ENCODE assay signal across 22 mouse cellular contexts in genomic region chr11:54811054-54811453, GRCm38 (mm10). TPM values are rescaled to one million over a fixed set of nuclear protein-coding genes. Genes with fewer than 3 reads are reported as not detected.
DNase-seq lines count a peak whose midpoint lies in the region; ATAC-seq and TF ChIP-seq lines count a peak whose summit lies in the region.
"Had no signal": no experiment of that assay in that cellular context is flagged by ENCODE, and none has a peak within 500 bp of the region (broad histone marks: within the 10 kb centered on the region; RNA-seq: fewer than 3 reads in every experiment).

No protein-coding gene starts in this region.

- no peaks in the 10 kb centered on the region for H3K36me3 ChIP-seq in forebrain, embryonic 10.5 days (replicated peaks)
- no peaks in the 10 kb centered on the region for H3K36me3 ChIP-seq in forebrain, postnatal 0 days (ENCODE audit: insufficient read depth)
- H3K36me3 ChIP-seq in liver, adult 2 months (ENCODE audit: control insufficient read depth, insufficient read depth, low read length) = no peaks in the 10 kb centered on the region
- H3K36me3 ChIP-seq in intestine, embryonic 15.5 days = no peaks in the 10 kb centered on the region
- no peaks in the 10 kb centered on the region for H3K36me3 ChIP-seq in splenic B cell, adult 2 months (ENCODE audit: control insufficient read depth, insufficient read depth, low read length, poor library complexity, severe bottlenecking)
- H3K36me3 ChIP-seq: embryonic facial prominence, embryonic 15.5 days; limb, embryonic 12.5 days; stomach, embryonic 15.5 days had no signal

- no peaks in the 10 kb centered on the region for H3K9me3 ChIP-seq in forebrain, embryonic 10.5 days
- no peaks in the 10 kb centered on the region for H3K9me3 ChIP-seq in forebrain, postnatal 0 days (ENCODE audit: low read length)
- H3K9me3 ChIP-seq in intestine, embryonic 15.5 days = no peaks in the 10 kb centered on the region
- H3K9me3 ChIP-seq: embryonic facial prominence, embryonic 15.5 days; limb, embryonic 12.5 days; stomach, embryonic 15.5 days had no signal

- TF ChIP-seq POLR2A in liver, adult 2 months (IDR thresholded peaks at IDR 0.05; ENCODE audit: extremely low read depth, insufficient read depth, low read length) = no peak

- 85% methylated on average over 3 of the region's 3 CpGs for WGBS in forebrain, embryonic 10.5 days
- 83% methylated on average over 3 of the region's 3 CpGs for WGBS in forebrain, postnatal 0 days
- 41% methylated on average over 3 of the region's 3 CpGs for WGBS in liver, adult 2 months
- 54% methylated on average over 3 of the region's 3 CpGs for WGBS in intestine, embryonic 15.5 days

- no peak overlapping the region for H3K4me2 ChIP-seq in forebrain, postnatal 0 days (ENCODE audit: low read depth)
- no peak overlapping the region for H3K4me2 ChIP-seq in intestine, embryonic 15.5 days (replicated peaks)
- H3K4me2 ChIP-seq: embryonic facial prominence, embryonic 15.5 days; limb, embryonic 12.5 days; lung, embryonic 14.5 days; stomach, embryonic 15.5 days had no signal

- no peak overlapping the region for H3K9ac ChIP-seq in forebrain, postnatal 0 days
- no peak overlapping the region for H3K9ac ChIP-seq in liver, adult 2 months (ENCODE audit: low read depth, low read length)
- no peak overlapping the region for H3K9ac ChIP-seq in intestine, embryonic 15.5 days
- H3K9ac ChIP-seq: embryonic facial prominence, embryonic 15.5 days; limb, embryonic 12.5 days; lung, embryonic 14.5 days; stomach, embryonic 15.5 days had no signal

- ATAC-seq in forebrain, postnatal 0 days = no peak
- peak; percentile 83 for ATAC-seq in intestine, embryonic 15.5 days
- ATAC-seq: forebrain, embryonic 16.5 days had no signal

- no peaks in the 10 kb centered on the region for H3K27me3 ChIP-seq in forebrain, embryonic 10.5 days (ENCODE audit: poor library complexity, severe bottlenecking)
- H3K27me3 ChIP-seq in forebrain, postnatal 0 days (ENCODE audit: insufficient read depth, low read length) = no peaks in the 10 kb centered on the region
- no peaks in the 10 kb centered on the region for H3K27me3 ChIP-seq in liver, adult 2 months (ENCODE audit: control insufficient read depth, insufficient read depth, low read length)
- H3K27me3 ChIP-seq in intestine, embryonic 15.5 days (replicated peaks) = no peaks in the 10 kb centered on the region
- H3K27me3 ChIP-seq in splenic B cell, adult 2 months (ENCODE audit: control insufficient read depth, insufficient read depth, low read length, poor library complexity, severe bottlenecking) = no peaks in the 10 kb centered on the region
- H3K27me3 ChIP-seq: embryonic facial prominence, embryonic 15.5 days; limb, embryonic 12.5 days; stomach, embryonic 15.5 days had no signal

- peaks cover 42% of the 10 kb centered on the region for H3K4me1 ChIP-seq in forebrain, embryonic 10.5 days
- peaks cover 8% of the 10 kb centered on the region; the same call in 1 of the 2 replicates for H3K4me1 ChIP-seq in forebrain, postnatal 0 days (ENCODE audit: insufficient read depth)
- H3K4me1 ChIP-seq in liver, adult 2 months (ENCODE audit: control insufficient read depth, insufficient read depth, low read length) = peaks cover 2% of the 10 kb centered on the region
- H3K4me1 ChIP-seq in intestine, embryonic 15.5 days (replicated peaks) = no peaks in the 10 kb centered on the region
- H3K4me1 ChIP-seq: limb, embryonic 12.5 days; stomach, embryonic 15.5 days had no signal

- peak overlapping the region; percentile 82 for H3K27ac ChIP-seq in forebrain, embryonic 10.5 days
- no peak overlapping the region for H3K27ac ChIP-seq in forebrain, postnatal 0 days (ENCODE audit: low read depth, low read length)
- H3K27ac ChIP-seq in liver, adult 2 months (replicated peaks; ENCODE audit: insufficient read depth, low read depth, low read length) = no peak overlapping the region
- no peak overlapping the region for H3K27ac ChIP-seq in intestine, embryonic 15.5 days
- H3K27ac ChIP-seq: embryonic facial prominence, embryonic 15.5 days; heart, adult 2 months; limb, embryonic 12.5 days; stomach, embryonic 15.5 days had no signal

- no peak for DNase-seq in forebrain, embryonic 10.5 days (ENCODE audit: extremely low spot score, low spot score)
- DNase-seq in forebrain, postnatal 0 days = no peak
- DNase-seq in liver, adult 2 months (ENCODE audit: extremely low read depth, low read depth, low spot score) = peak; percentile 10
- no peak for DNase-seq in liver
- peak; percentile 29 for DNase-seq in splenic B cell, adult 2 months (ENCODE audit: low read depth, low spot score)
- DNase-seq in cerebellum, adult 9-11 months = no peak
- DNase-seq: adrenal gland, postnatal 14 days; cerebellum, adult 2 months; cerebellum, postnatal 36 days; gastrocnemius, postnatal 25 days; heart, adult 2 months; kidney, postnatal 4 days; lung, embryonic 14.5 days; midbrain, embryonic 14.5 days; retina, postnatal 1 day; right cerebral cortex, postnatal 25 days; thymus, postnatal 36 days had no signal

- no peak overlapping the region for H3K4me3 ChIP-seq in forebrain, embryonic 10.5 days
- H3K4me3 ChIP-seq in forebrain, postnatal 0 days (ENCODE audit: low read depth, low read length) = no peak overlapping the region
- H3K4me3 ChIP-seq in liver, adult 2 months (ENCODE audit: insufficient read depth, low read depth, low read length) = no peak overlapping the region
- H3K4me3 ChIP-seq in intestine, embryonic 15.5 days (replicated peaks) = no peak overlapping the region
- H3K4me3 ChIP-seq: embryonic facial prominence, embryonic 15.5 days; heart, adult 2 months; limb, embryonic 12.5 days; stomach, embryonic 15.5 days had no signal

- H3K79me2 ChIP-seq in liver, adult 2 months (ENCODE audit: control insufficient read depth, insufficient read depth, low read length) = no peaks in the 10 kb centered on the region

- TF ChIP-seq CTCF in forebrain, postnatal 0 days (IDR thresholded peaks at IDR 0.05; ENCODE audit: low read depth) = no peak
- TF ChIP-seq CTCF in liver, adult 2 months (IDR thresholded peaks at IDR 0.05; ENCODE audit: low read depth, low read length) = no peak

RNA-seq across cellular contexts. Expression of gene Cdc42se2, which starts 23.6 kb away (rescaled TPM):
- polyA plus RNA-seq in forebrain, embryonic 10.5 days (2016; fragmentation: Nextera tagmentation; extraction: Ambion mirVana) = 182 and 187 TPM in 2 replicates
- 137 and 150 TPM in 2 replicates for total RNA-seq in forebrain, postnatal 0 days (2014; rRNA removed)
- 121 and 137 TPM in 2 replicates for polyA plus RNA-seq in forebrain, postnatal 0 days (2015; fragmentation: Nextera tagmentation; extraction: Ambion mirVana)
- total RNA-seq in liver, adult 2 months (2014; rRNA removed) = 9.2 and 9.3 TPM in 2 replicates
- polyA plus RNA-seq in liver, adult 2 months (2012; rRNA removed) = 7.4 and 8.0 TPM in 2 replicates
- 70.6 and 72.5 TPM in 2 replicates for polyA plus RNA-seq in intestine, embryonic 15.5 days (2015; fragmentation: Nextera tagmentation; extraction: Ambion mirVana)

RNA-seq across cellular contexts. Expression of gene Lyrm7, which starts 49.7 kb away (rescaled TPM):
- polyA plus RNA-seq in forebrain, embryonic 10.5 days (2016; fragmentation: Nextera tagmentation; extraction: Ambion mirVana) = 4.1 and 8.0 TPM in 2 replicates
- total RNA-seq in forebrain, postnatal 0 days (2014; rRNA removed) = 4.0 and 7.1 TPM in 2 replicates
- 11.3 and 12.2 TPM in 2 replicates for polyA plus RNA-seq in forebrain, postnatal 0 days (2015; fragmentation: Nextera tagmentation; extraction: Ambion mirVana)
- 1.3 and 1.8 TPM in 2 replicates for total RNA-seq in liver, adult 2 months (2014; rRNA removed)
- 0.46 and 1.2 TPM in 2 replicates for polyA plus RNA-seq in liver, adult 2 months (2012; rRNA removed)
- 8.9 and 9.4 TPM in 2 replicates for polyA plus RNA-seq in intestine, embryonic 15.5 days (2015; fragmentation: Nextera tagmentation; extraction: Ambion mirVana)

RNA-seq across cellular contexts. Expression of gene Hint1, which starts 55.1 kb away (rescaled TPM):
- polyA plus RNA-seq in forebrain, embryonic 10.5 days (2016; fragmentation: Nextera tagmentation; extraction: Ambion mirVana) = 675 and 687 TPM in 2 replicates
- 622 and 776 TPM in 2 replicates for total RNA-seq in forebrain, postnatal 0 days (2014; rRNA removed)
- 1,041 and 1,347 TPM in 2 replicates for polyA plus RNA-seq in forebrain, postnatal 0 days (2015; fragmentation: Nextera tagmentation; extraction: Ambion mirVana)
- 629 and 808 TPM in 2 replicates for total RNA-seq in liver, adult 2 months (2014; rRNA removed)
- polyA plus RNA-seq in liver, adult 2 months (2012; rRNA removed) = 664 and 683 TPM in 2 replicates
- polyA plus RNA-seq in intestine, embryonic 15.5 days (2015; fragmentation: Nextera tagmentation; extraction: Ambion mirVana) = 705 and 851 TPM in 2 replicates

Comparison
In these comparisons a context has a peak if more than half of its experiments do, and no peak if none do; other contexts are left out.
1. DNase-seq: peak in liver, adult 2 months (single experiment) and splenic B cell, adult 2 months (single experiment); none in forebrain, embryonic 10.5 days (single experiment), forebrain, postnatal 0 days (single experiment), liver (single experiment) and cerebellum, adult 9-11 months (single experiment).